Mouse (Mus musculus) myocyte (in vitro differentiated cells): ENCODE data around the gene Pcdh18.

Source experiments
- CEBPB ChIP-seq: IDR thresholded peaks from 2 replicates; pipeline ENCODE4 v1.6.1; 2011; ENCODE audit warnings: mild to moderate bottlenecking, moderate library complexity; ENCODE audit not compliant: poor library complexity, insufficient read depth, severe bottlenecking
- E2F4 ChIP-seq: IDR thresholded peaks from one replicate; pipeline ENCODE4 v1.6.1; 2011; ENCODE audit warnings: mild to moderate bottlenecking, control low read depth, moderate library complexity; ENCODE audit not compliant: insufficient read depth
- MAX ChIP-seq: IDR thresholded peaks from one replicate; pipeline ENCODE4 v1.6.1; 2011; ENCODE audit warnings: low read depth, mild to moderate bottlenecking, control low read depth
- MYOD1 ChIP-seq, 3 experiments: IDR thresholded peaks; one replicate each; pipeline ENCODE4 v1.6.1; 2011; ENCODE audit warnings: control low read depth in 2 of 3, low read depth in 2 of 3, mild to moderate bottlenecking in 2 of 3, moderate library complexity in 1 of 3; ENCODE audit not compliant: insufficient read length in 2 of 3, control insufficient read depth in 1 of 3
- MYOG ChIP-seq, 3 experiments: IDR thresholded peaks; one replicate each; pipeline ENCODE4 v1.6.1; 2011; ENCODE audit warnings: control low read depth in 2 of 3, low read depth in 2 of 3, mild to moderate bottlenecking in 2 of 3; ENCODE audit not compliant: insufficient read length in 2 of 3, control insufficient read depth in 1 of 3, insufficient read depth in 1 of 3
- POLR2A ChIP-seq: IDR thresholded peaks from one replicate; pipeline ENCODE4 v1.6.1; 2011; ENCODE audit warnings: low read depth, mild to moderate bottlenecking, control low read depth, moderate library complexity; ENCODE audit not compliant: insufficient read length
- POLR2AphosphoS2 ChIP-seq: IDR thresholded peaks from one replicate; pipeline ENCODE4 v1.6.1; 2011; ENCODE audit warnings: low read depth, control low read depth; ENCODE audit not compliant: insufficient read length
- REST ChIP-seq: IDR thresholded peaks from one replicate; pipeline ENCODE4 v1.6.1; 2011; ENCODE audit warnings: mild to moderate bottlenecking, control low read depth, moderate library complexity; ENCODE audit not compliant: insufficient read depth, insufficient read length
- SRF ChIP-seq: IDR thresholded peaks from one replicate; pipeline ENCODE4 v1.6.1; 2011; ENCODE audit warnings: low read depth; ENCODE audit not compliant: control insufficient read depth, insufficient read length
- TCF12 ChIP-seq: IDR thresholded peaks from one replicate; pipeline ENCODE4 v1.6.1; 2011; ENCODE audit warnings: mild to moderate bottlenecking, control low read depth; ENCODE audit not compliant: poor library complexity, insufficient read depth, severe bottlenecking
- TCF3 ChIP-seq: IDR thresholded peaks from one replicate; pipeline ENCODE4 v1.6.1; 2011; ENCODE audit warnings: low read depth, control low read depth; ENCODE audit not compliant: insufficient read length
- USF1 ChIP-seq: IDR thresholded peaks from one replicate; pipeline ENCODE4 v1.6.1; 2011; ENCODE audit warnings: low read depth, mild to moderate bottlenecking, control low read depth, moderate library complexity

- TF ChIP-seq USF1 (no peak), POLR2A (no peak), SRF (no peak), CEBPB (no peak), MAX (no peak), REST (no peak), MYOD1 (IDR thresholded peaks at IDR 0.05; ENCODE audit: control insufficient read depth in 1 of 3, insufficient read length in 2 of 3, low read depth in 2 of 3) (no peak), E2F4 (no peak), MYOG (IDR thresholded peaks at IDR 0.05; ENCODE audit: control insufficient read depth in 1 of 3, insufficient read depth in 1 of 3, insufficient read length in 2 of 3, low read depth in 2 of 3) (no peak), TCF3 (no peak), POLR2AphosphoS2 (no peak), TCF12 (no peak)
Measured at GRCm38 (mm10) chr3:49748054-49748453, 9.1 kb downstream of the Pcdh18 start.
